Mouse (Mus musculus) heart, postnatal 0 days (tissue): ENCODE measurements around the gene Cdk19. TPM values are rescaled to one million over a fixed set of nuclear protein-coding genes. Genes with fewer than 3 reads are reported as not detected.

ENCODE experiments used
- ATAC-seq: fragments of 200-750 bp; cut with Nextera tagmentation; 2 replicates; pipeline ENCODE4 v1.8.0; 2017; ENCODE audit warnings: low read depth, moderate number of reproducible peaks, moderate library complexity; ENCODE audit not compliant: insufficient read depth
- DNase-seq: peaks from one replicate; pipeline ENCODE4 v3.0.0-alpha.2; 2016; ENCODE audit warnings: low spot score
- H3K27ac ChIP-seq: fragments of 300-500 bp; sonication (generic); 2 replicates; pipeline ENCODE4 v1.5.1; 2014; ENCODE audit warnings: low read depth, mild to moderate bottlenecking
- H3K27me3 ChIP-seq: fragments of 300-500 bp; sonication (generic); 2 replicates; pipeline ENCODE4 v1.6.1; 2014; ENCODE audit warnings: low read length, mixed read lengths; ENCODE audit not compliant: control insufficient read depth, insufficient read depth
- H3K36me3 ChIP-seq: fragments of 300-500 bp; sonication (generic); replicated peaks from 2 replicates; pipeline ENCODE4 v1.6.1; 2014; ENCODE audit warnings: low read length, mixed read lengths; ENCODE audit not compliant: control insufficient read depth, insufficient read depth
- H3K4me1 ChIP-seq: fragments of 300-500 bp; sonication (generic); 2 replicates; pipeline ENCODE4 v1.6.1; 2014; ENCODE audit warnings: antibody characterized with exemption; ENCODE audit not compliant: control insufficient read depth, insufficient read depth
- H3K4me2 ChIP-seq: fragments of 300-500 bp; sonication (generic); 2 replicates; pipeline ENCODE4 v1.6.1; 2014; ENCODE audit warnings: low read depth, mild to moderate bottlenecking, low read length, moderate library complexity
- H3K4me3 ChIP-seq: fragments of 300-500 bp; sonication (generic); 2 replicates; pipeline ENCODE4 v1.5.1; 2014; ENCODE audit warnings: low read depth, low read length
- H3K9ac ChIP-seq: fragments of 300-500 bp; sonication (generic); replicated peaks from 2 replicates; pipeline ENCODE4 v1.6.1; 2014; ENCODE audit warnings: low read depth, low read length, mixed read lengths
- H3K9me3 ChIP-seq: fragments of 300-500 bp; sonication (generic); replicated peaks from 2 replicates; pipeline ENCODE4 v1.6.1; 2016; ENCODE audit warnings: low read length; ENCODE audit not compliant: control insufficient read depth
- CTCF ChIP-seq: IDR thresholded peaks from 2 replicates; pipeline ENCODE4 v1.5.1; 2016; ENCODE audit warnings: antibody characterized with exemption, control low read depth, low read depth
- EP300 ChIP-seq: IDR thresholded peaks from 2 replicates; pipeline ENCODE4 v1.6.1; 2016; ENCODE audit warnings: antibody characterized with exemption, low read depth
- WGBS: fragments of 180-500 bp; shearing (Covaris S2); extraction: QIAGEN DNeasy Blood & Tissue Kit; methylation state at CpG from one replicate; pipeline ENCODE4 v1.1.7; 2014; 5-methylcytosine and 5-hydroxymethylcytosine counted together
- polyA plus RNA-seq: library from polyadenylated mRNA; unstranded; fragments of >200 nt; fragmentation: Nextera tagmentation; extraction: Ambion mirVana; gene quantifications from 2 replicates; pipeline ENCODE4 v1.2.1, GENCODE M21; 2015
- total RNA-seq: library from RNA; depleted of rRNA; stranded (reverse); fragments of >200 nt; gene quantifications from 2 replicates; pipeline ENCODE4 v1.2.3, GENCODE M21; 2014; ENCODE audit warnings: low replicate concordance

Cdk19 gene
- total and polyA plus RNA-seq, 2 experiments from 2014 or later = 3.1 to 11.6 TPM

DNA sequence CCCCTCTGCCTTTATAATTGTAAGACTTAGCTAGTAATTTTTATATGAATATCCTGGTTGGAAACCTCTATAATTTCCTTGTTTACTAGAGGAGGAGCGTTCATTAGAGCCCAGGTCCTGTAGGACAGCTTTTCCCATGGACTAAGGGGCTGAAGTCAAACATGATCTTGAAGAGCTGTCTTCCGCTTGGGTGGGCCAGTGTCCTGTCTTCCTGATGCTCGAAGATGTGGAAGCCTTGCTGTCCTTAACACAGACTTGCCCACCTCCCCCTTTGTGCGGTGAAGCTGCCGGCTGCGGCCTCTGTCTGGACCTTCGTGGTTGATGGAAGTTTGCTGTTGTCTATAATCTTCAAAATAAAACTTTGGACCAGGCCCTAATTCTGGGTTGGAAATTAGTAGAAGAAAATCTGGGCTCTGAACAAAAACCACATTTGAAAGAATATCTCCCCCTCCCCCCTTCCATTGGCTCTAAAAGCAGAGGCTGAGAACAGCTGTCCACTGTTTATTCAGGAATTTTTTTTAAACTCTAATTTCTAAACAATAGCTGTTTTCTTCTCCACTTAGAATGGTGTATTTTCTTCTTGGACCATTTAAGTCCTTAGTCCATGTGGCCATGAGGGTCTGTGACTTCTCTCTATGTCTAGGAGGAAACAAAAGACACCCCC lies 184.1 kb downstream of the Cdk19 start:
- DNase-seq (no peak), ATAC-seq (no peak)
- Histone ChIP-seq H3K9me3 (no peaks in the 10 kb centered on the region), H3K36me3 (no peaks in the 10 kb centered on the region), H3K27ac (no peak overlapping the region), H3K4me3 (no peak overlapping the region), H3K4me2 (no peak overlapping the region), H3K9ac (no peak overlapping the region), H3K27me3 (no peaks in the 10 kb centered on the region), H3K4me1 (no peaks in the 10 kb centered on the region)
- WGBS = 76% methylated on average over 7 of the region's 7 CpGs
- TF ChIP-seq CTCF (no peak), EP300 (no peak)

DNA sequence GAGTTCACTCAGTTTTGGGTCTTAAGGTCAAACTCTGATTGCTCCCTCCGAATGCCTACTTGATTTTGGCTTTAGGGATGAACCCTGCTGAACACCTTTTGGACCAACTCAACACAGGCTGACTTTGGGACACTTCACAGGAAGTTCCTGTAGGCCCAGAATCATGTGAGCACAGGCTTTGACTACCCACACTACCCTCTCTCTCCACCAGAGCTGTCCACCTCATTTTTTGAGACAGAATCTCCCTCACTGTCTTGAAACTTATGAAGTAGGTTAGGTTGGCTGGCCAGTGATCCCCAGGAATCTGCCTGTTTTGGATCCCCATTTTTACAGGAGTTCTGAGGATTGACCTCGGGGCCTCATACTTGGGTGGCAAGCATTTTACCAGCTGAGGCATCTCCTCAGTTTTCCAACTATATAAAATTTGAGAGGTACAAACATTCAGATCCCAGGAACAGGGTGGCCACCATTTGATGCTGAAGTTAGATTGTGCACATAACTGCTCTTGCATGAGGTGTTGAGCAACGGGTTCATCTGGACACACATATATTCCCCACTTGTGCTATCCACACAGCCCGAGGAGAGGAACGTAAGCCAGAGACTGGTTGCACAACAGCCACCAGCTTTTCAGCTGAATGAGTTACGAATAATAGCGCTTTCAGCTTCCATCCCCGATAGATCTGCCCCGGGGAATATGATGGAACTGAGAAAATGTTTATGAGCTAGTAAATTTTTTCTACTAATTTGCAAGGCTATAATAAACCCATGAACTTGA lies 184.9 kb downstream of the Cdk19 start:
- Histone ChIP-seq H3K4me1 (no peaks in the 10 kb centered on the region), H3K9me3 (no peaks in the 10 kb centered on the region), H3K9ac (no peak overlapping the region), H3K27ac (no peak overlapping the region), H3K4me3 (no peak overlapping the region), H3K36me3 (no peaks in the 10 kb centered on the region), H3K27me3 (no peaks in the 10 kb centered on the region), H3K4me2 (no peak overlapping the region)
- DNase-seq (no peak), ATAC-seq (no peak)
- no peak for TF ChIP-seq CTCF
- WGBS = 70% methylated on average over 9 of the region's 9 CpGs

- Histone ChIP-seq H3K27ac (no peak overlapping the region), H3K36me3 (no peaks in the 10 kb centered on the region), H3K4me1 (no peaks in the 10 kb centered on the region), H3K9ac (no peak overlapping the region), H3K4me3 (no peak overlapping the region), H3K27me3 (no peaks in the 10 kb centered on the region), H3K9me3 (no peaks in the 10 kb centered on the region), H3K4me2 (no peak overlapping the region)
- ATAC-seq (no peak), DNase-seq (peak; percentile 41)
- WGBS = 25% methylated on average over 10 of the region's 10 CpGs
- TF ChIP-seq EP300 (no peak), CTCF (peak; percentile 80)
Measured at GRCm38 (mm10) chr10:40524991-40525390, 185.6 kb downstream of the Cdk19 start.

DNA sequence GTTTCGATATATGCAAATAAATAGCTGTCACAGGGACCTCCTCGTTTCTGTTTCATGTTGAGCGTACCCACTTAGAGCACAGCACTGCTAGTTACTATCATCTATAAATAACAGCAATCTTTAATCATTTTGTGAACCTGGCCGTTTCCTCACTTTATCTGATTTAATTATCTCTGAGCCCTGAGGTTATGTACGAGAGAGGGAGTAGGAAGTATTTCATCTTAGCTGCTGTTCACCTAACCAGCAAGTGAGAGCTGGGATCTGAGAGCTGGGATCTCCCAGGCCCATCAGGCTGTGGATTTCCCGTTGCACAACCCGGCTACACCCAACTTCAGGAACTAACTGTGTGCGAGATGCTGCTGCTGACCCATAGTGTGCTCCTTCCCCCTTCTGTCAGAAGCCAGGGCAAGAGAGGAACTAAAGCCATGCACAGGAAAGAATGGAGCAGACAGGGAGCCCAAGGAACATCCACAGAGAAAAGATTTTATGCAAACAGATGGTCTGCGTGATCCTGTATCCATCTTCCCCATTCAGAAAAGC lies 186.3 kb downstream of the Cdk19 start:
- DNase-seq (no peak), ATAC-seq (no peak)
- H3K27ac ChIP-seq = peak overlapping the region; percentile 25; the same call in 1 of the 2 replicates
- no peaks in the 10 kb centered on the region for H3K27me3 ChIP-seq
- H3K4me2 ChIP-seq = no peak overlapping the region
- TF ChIP-seq CTCF (no peak), EP300 (no peak)
- H3K4me1 ChIP-seq = no peaks in the 10 kb centered on the region
- 44% methylated on average over 9 of the region's 9 CpGs for WGBS
- no peak overlapping the region for H3K9ac ChIP-seq
- H3K9me3 ChIP-seq = no peaks in the 10 kb centered on the region
- H3K4me3 ChIP-seq = no peak overlapping the region
- H3K36me3 ChIP-seq = no peaks in the 10 kb centered on the region

GRCm38 (mm10) chr10:40526301-40526761 lies 187.0 kb downstream of the Cdk19 start:
- ATAC-seq (no peak), DNase-seq (no peak)
- H3K4me2 ChIP-seq = no peak overlapping the region
- peak overlapping the region; percentile 25; the same call in 1 of the 2 replicates for H3K27ac ChIP-seq
- no peak overlapping the region for H3K9ac ChIP-seq
- 63% methylated on average over 8 of the region's 8 CpGs for WGBS
- no peaks in the 10 kb centered on the region for H3K4me1 ChIP-seq
- TF ChIP-seq EP300 (no peak), CTCF (no peak)
- no peaks in the 10 kb centered on the region for H3K36me3 ChIP-seq
- H3K27me3 ChIP-seq = no peaks in the 10 kb centered on the region
- H3K9me3 ChIP-seq = no peaks in the 10 kb centered on the region
- H3K4me3 ChIP-seq = no peak overlapping the region
